Mouse (Mus musculus) embryo, embryonic 11 days (tissue): Measurements from ENCODE around the gene Pmp22.

Source experiments
- DNase-seq: peaks from one replicate; pipeline ENCODE4 v3.0.0-alpha.2; 2015

Pmp22 gene

DNA sequence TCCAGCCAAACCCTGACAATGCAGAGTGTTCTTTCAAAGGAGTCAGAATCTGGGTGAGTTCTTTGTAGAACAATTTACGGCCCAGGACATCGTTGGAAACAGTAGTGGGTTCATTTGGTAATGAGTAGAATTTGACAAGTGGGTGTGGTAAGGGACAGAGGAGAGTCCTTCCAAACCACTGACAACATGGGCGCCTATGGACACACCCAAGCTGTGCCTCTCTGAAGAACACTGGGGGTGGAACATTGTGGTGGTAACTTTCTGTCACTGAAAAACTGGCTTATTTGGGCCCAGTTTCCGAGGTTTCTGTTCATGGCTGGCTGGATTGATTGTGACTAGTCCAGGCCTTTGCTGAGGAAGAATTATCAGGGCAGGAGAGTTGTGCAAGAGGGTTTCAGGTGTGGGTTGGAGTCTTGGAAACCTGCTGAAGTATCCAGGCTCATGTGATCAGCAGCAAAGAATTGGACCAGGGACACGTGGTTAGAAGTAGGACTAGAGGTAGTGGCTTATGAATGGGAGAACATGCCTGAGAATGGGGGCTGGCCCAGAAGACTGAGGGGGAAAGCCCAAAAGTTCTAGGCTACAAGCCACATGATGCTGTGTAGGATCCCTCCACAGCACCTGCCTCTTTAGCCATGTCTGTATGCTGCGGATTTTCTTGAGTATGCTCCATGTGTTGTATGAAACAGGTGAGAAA, 35.4 kb downstream of the Pmp22 start:
- DNase-seq, result no peak

DNA sequence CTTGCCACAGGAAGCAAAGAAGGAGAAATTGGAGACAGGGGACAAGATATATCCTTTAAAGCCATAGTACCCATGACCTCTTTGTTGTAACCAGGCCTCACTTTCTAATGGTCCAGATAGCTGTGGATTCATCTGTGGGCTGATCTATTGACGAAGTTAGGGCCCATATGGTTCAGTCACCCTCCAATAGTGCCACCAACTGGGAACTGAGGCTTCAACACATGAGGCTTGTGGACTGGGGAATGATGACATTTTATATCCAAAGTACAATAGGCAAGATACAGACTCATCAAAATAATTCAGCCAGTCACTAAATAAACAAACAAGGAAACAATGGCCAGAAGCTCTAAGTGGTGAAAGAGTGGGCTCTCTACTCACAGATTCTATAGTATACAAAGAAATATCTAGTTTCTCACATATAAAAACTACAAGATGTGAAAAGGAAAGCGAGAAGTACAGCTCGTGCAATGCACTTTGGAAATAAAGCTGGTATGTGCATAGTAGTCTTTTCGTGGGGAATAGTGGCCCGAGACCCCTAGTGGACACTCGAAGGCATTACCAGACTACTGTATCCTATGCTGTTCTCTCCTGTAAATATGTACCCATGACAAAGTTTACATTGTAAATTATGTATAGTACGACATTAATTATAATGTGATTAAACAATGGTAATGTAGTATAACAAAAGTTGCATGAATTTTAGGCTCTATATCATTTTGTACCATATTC, 36.1 kb downstream of the Pmp22 start:
- peak; percentile 34 for DNase-seq

DNA sequence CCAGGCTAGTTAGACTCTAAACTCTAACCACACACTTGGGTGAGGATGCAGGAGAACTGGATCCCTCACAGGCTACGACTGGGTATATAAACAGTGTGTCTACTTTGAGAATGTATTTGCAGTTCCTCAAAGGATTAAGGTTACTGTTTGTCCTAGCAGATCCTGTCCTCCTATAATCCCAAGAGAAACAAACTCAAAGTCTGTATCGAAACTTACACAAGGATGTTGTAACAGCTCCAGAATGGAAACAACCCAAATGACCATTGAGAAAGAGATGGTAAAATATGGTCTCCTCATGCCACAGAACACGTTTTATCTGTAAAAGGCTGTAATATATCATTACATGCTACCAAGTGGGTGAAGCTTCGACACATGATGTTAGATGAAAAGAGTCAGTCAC, 39.0 kb downstream of the Pmp22 start:
- no peak for DNase-seq

DNA sequence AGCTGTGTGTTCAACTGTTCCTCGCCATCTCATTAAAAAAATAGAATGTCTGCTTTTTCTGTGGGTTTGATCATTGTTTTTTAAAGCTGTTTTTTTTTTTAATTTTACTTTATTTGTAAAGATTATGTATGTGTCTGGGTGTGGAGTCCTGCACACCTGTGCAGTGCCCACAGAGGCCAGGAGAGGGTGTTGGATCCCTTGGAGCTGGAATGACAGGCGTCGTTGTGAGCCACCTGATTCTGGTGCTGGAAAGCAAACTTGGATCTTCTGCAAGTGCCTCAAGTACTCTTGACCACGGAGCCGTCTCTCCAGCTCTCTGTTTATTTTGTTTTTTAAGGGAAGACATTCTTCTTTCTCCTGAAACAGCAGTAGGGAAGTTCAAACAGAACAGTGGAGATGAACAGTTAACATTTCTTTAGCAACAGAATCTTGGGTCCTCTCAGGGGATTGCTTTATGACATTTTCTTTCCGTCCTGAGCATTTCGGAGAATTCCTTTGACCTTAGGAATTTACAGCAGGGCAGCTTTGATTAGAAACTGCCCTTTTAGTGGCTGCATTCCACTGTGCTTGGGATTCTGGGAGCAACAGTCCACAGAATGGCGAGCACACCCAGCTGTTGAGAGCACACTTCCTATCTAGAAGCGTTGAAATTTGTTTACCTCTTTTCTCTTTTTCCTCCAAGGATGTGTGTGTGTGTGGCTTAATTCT, 39.9 kb downstream of the Pmp22 start:
- peak; percentile 39 for DNase-seq

DNA sequence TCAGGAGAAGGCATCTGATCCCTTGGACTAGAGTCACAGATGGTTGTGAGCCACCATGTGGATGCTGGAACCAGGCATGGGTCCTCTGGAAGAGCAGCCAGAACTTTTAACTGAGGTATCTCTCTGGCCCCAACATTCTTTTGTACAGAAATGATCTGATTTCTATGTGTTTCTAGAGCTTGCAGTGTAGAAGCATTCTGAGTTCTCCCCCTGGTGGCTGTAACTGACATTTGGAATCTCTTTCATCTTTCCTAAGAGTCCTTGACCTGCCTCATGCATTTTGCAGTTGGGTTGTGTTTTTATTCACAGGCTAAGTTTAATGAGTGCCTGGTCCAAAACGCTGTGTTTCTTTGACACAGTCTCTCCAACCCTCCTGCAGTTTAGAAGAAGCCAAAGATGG, 43.2 kb downstream of the Pmp22 start:
- peak; percentile 60 for DNase-seq

DNA sequence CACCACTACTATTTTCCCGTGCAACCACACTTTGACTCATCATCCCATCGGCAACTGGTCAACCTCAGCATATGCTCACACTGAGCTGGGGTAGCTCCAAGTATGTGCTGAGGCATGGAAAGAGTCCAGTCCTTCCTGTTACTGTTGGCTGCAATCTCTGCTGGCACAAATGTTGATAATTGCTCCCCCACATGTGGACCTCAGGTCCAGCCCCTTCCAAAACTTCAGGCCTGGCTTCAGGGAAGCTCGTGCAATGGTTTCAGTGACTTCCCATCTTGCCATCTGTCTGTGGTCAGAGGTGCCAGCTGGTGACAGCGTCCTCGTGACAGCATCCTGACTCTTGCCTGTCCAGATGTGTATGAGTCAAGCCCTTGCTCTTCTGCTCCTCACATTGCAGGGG, 44.8 kb downstream of the Pmp22 start:
- no peak for DNase-seq

DNA sequence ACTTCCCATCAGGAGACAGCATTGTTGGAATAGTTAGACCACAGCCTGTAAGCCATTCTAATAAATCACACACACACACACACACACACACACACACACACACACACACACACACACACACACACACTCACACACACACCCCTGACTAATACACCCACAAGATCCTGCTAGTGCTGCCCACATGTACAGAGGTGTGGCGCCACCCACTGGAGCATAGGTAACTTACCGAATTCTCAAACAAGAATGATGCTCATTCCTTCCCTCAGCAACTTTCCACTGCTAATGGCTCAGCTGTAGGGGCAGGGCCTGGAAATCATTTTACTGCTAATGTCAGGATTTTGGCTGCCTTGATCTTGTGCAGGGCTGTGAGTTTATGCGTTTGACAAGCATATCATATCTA, 46.5 kb downstream of the Pmp22 start:
- peak; percentile 52 for DNase-seq

DNA sequence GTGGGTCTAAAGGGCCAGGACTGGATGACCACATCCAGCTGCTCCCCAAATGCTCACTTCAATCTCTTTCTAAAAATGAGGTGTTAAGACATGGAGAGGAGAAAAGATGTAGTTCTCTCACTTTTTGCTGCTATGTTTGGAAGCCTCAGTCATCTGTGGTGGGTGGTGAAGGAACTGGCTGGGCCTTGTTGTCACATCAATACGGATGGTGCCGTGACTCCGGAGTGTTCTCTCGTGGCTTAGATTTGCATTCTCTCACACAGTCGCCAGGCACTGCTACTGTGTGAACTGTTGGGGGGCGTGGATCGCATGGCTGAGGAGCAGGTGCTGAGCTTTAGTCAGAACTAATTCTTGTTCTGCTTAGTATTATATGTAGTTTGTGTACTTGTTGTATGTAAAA, 47.6 kb downstream of the Pmp22 start:
- no peak for DNase-seq

DNA sequence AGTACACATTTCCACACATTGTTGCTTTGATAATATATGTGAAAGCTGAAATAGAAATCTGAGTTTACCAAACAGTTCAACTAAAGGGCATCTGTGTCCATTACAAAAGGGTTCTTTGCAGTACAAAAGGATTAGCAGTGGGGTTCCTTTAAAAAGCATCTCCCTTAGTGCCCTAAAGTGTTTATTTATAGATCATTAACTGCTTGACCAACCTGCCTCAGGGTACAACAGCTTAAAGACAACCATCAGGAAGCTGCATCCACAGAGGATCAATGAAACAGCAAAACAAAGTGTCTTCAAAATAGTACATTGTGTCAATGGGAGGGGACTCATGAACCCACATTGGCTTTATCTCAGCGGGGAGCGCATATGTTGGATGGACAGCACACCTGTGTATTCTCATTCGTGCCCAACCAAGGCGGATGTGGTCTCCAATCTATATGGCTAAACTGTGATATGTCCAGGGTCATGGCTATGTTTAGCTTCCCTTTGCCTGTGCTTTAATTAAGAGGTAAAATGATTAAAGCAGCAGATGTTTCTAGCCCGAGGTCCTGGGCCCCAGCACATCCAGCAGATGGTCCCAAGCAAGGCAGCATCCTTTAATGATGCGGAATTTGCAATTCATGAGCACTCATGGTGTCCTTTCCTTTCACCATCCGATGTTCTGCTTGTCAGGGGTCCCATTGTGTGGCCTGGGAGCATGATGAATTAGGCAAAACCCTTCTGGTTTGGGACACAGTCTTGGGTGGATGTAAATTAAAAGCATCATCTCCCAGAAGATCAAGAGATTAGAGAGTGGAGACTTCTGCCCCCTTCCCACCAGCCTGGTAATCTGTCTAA, 51.7 kb downstream of the Pmp22 start:
- peak; percentile 63 for DNase-seq

DNA sequence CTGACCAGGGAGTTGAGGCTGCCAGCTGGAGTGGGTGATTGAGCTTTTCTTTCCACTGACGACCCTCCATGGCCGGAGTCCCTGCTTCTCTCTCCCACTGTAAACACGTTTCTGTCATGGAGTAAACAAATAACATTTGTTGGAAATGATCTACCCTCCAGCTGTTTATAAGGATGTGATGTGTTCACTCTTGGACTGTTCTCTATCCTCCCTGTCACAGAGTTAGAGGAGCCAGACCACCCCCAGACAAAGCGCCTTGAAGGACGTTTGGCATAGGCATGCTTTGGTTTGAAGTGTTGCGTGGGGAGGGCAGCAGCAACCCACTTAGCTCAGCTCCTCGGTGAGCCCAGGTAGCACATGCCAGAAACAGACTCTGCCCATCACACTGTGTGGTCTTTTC, 60.0 kb downstream of the Pmp22 start:
- DNase-seq, result no peak

DNA sequence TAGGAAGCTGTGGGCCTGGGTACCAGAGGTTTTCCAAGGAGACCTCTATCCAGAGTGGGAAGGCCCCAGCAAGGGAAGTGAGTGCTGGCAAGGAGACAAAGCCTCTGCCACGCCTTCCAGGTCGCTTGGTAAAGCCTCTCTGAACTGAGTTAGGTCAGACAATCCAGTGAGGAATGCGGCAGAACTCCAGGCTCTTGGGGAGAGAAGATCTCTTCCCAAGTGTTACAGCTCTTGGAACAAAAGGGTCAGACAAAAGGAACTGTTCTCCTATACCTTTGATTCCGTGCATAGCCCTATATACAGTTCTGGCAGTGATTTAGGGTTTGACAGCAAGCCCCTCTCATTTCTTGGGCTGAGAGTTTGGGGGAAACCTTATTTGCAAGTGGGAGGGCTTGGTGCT, 69.3 kb downstream of the Pmp22 start:
- no peak for DNase-seq

DNA sequence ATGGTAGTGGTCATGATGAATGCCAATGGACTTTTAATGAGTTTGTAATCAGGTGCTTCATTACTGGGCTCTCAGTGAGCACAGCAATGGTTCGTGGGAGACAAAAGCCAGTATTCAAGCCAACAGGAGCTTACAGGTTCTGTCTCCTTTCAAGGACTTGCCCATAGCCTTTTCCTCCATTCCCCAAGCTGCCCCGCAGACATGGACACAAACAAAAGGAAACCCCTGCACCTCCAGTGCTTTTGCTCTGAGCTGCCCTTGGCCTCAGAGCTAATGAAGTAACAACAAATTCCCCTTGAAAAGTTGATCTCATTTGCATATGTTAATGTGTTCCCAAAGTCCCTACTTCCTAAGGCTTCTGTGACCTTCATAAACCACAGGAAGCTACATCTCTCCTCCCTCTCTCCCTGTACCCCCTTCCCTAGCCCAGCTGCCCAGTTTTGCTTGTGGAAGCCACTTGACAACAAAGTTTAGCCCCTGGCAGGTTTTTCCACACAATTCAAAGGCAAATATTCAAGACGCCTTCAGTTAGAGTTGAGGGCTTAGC, 73.3 kb downstream of the Pmp22 start:
- no peak for DNase-seq
